In the genomic region with DNA sequence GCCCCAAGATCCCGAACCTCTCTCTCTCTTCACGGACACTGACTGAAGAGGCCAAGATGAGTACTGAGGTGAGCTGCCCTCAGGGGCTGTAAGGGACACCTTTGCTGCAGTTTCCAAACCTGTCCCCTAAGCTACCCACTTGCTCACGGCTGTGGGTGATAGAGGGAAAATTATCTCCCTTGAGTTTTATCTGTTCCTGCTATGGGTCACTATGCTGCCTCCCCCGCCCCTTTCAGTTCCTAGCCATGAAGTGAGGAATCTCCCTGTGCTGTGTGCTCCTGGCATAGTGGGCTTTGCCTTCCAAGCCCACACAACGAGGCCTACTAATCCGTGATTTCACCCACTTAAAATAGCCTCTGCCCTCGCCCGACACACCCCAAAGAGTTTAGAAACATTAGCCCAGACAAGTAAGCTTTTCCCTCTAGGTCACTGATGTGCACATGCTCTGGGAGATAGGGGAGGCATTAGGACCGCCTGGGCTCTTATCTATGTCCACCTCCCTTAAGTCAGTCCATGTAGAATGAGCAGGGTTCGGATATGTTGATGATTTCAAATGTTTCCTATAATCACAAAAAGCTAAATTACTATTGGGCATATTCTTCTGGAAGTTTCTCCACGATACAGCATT, we compare ENCODE assay signal across 12 mouse cellular contexts. TPM values are rescaled to one million over a fixed set of nuclear protein-coding genes. Genes with fewer than 3 reads are reported as not detected.
DNase-seq lines count a peak whose midpoint lies in the region; ATAC-seq and TF ChIP-seq lines count a peak whose summit lies in the region.
"Had no signal": no experiment of that assay in that cellular context is flagged by ENCODE, and none has a peak within 500 bp of the region (broad histone marks: within the 10 kb centered on the region; RNA-seq: fewer than 3 reads in every experiment).

No protein-coding gene starts in this region.

- peak overlapping the region; percentile 59 for H3K4me3 ChIP-seq in bone marrow macrophage, adult 2 months (ENCODE audit: insufficient read depth, low read length)
- H3K4me3 ChIP-seq in liver, postnatal 0 days (ENCODE audit: low read depth, low read length) = no peak overlapping the region
- no peak overlapping the region for H3K4me3 ChIP-seq in forebrain, postnatal 0 days (ENCODE audit: low read depth, low read length)
- H3K4me3 ChIP-seq: hindbrain, embryonic 15.5 days; midbrain, embryonic 15.5 days had no signal

- 0 out of 2 replicates have a peak, but pooled peaks have one; percentile 2 for ATAC-seq in granulocyte monocyte progenitor cell, adult 5-6 weeks (replicated peaks; ENCODE audit: poor library complexity, severe bottlenecking)
- peak; percentile 83 for ATAC-seq in liver, postnatal 0 days
- ATAC-seq in forebrain, postnatal 0 days = no peak
- ATAC-seq: midbrain, embryonic 15.5 days had no signal

- no peak for TF ChIP-seq POLR2A in bone marrow macrophage, adult 2 months (IDR thresholded peaks at IDR 0.05; ENCODE audit: borderline replicate concordance, low read depth, low read length)

- no peak for TF ChIP-seq CTCF in bone marrow macrophage, adult 2 months (IDR thresholded peaks at IDR 0.05; ENCODE audit: low read depth, low read length)
- no peak for TF ChIP-seq CTCF in liver, postnatal 0 days (IDR thresholded peaks at IDR 0.05; ENCODE audit: low read depth)
- TF ChIP-seq CTCF in forebrain, postnatal 0 days (IDR thresholded peaks at IDR 0.05; ENCODE audit: low read depth) = no peak

- H3K36me3 ChIP-seq in liver, postnatal 0 days (replicated peaks; ENCODE audit: insufficient read depth, low read length) = no peaks in the 10 kb centered on the region
- H3K36me3 ChIP-seq in forebrain, postnatal 0 days (ENCODE audit: insufficient read depth) = no peaks in the 10 kb centered on the region
- H3K36me3 ChIP-seq: midbrain, embryonic 15.5 days had no signal

- no peaks in the 10 kb centered on the region for H3K27me3 ChIP-seq in liver, postnatal 0 days (ENCODE audit: insufficient read depth, low read length)
- no peaks in the 10 kb centered on the region for H3K27me3 ChIP-seq in forebrain, postnatal 0 days (ENCODE audit: insufficient read depth, low read length)
- H3K27me3 ChIP-seq: hindbrain, embryonic 15.5 days; midbrain, embryonic 15.5 days had no signal

- peaks cover 54% of the 10 kb centered on the region for H3K4me1 ChIP-seq in bone marrow macrophage, adult 2 months (ENCODE audit: control insufficient read depth, insufficient read depth, low read length)
- H3K4me1 ChIP-seq in liver, postnatal 0 days (ENCODE audit: insufficient read depth) = peaks cover 17% of the 10 kb centered on the region
- no peaks in the 10 kb centered on the region for H3K4me1 ChIP-seq in forebrain, postnatal 0 days (ENCODE audit: insufficient read depth)
- H3K4me1 ChIP-seq: hindbrain, embryonic 15.5 days; midbrain, embryonic 15.5 days had no signal

- 69% methylated on average over 11 of the region's 11 CpGs for WGBS in liver, postnatal 0 days (ENCODE audit: insufficient replicate concordance)
- 92% methylated on average over 11 of the region's 11 CpGs for WGBS in forebrain, postnatal 0 days

- TF ChIP-seq EP300 in liver, postnatal 0 days (IDR thresholded peaks at IDR 0.05; ENCODE audit: low read depth) = no peak; the same call in 1 of the 2 replicates

- no peaks in the 10 kb centered on the region for H3K9me3 ChIP-seq in liver, postnatal 0 days (ENCODE audit: low read length)
- H3K9me3 ChIP-seq in forebrain, postnatal 0 days (ENCODE audit: low read length) = no peaks in the 10 kb centered on the region
- H3K9me3 ChIP-seq: hindbrain, embryonic 15.5 days; midbrain, embryonic 15.5 days had no signal

- DNase-seq in kidney, adult 9 months = peak; percentile 24
- no peak for DNase-seq in kidney, adult 8-10 months
- DNase-seq in liver, postnatal 0 days = no peak
- DNase-seq in cerebellum, adult 9-11 months = no peak
- DNase-seq in forebrain, postnatal 0 days = no peak
- DNase-seq in thymus, postnatal 0 days (ENCODE audit: low spot score) = no peak
- DNase-seq: B cell, adult 2 months; cerebellum, postnatal 10 days had no signal

- H3K4me2 ChIP-seq in liver, postnatal 0 days (ENCODE audit: low read depth, low read length) = peak overlapping the region; percentile 47
- no peak overlapping the region for H3K4me2 ChIP-seq in forebrain, postnatal 0 days (ENCODE audit: low read depth)
- H3K4me2 ChIP-seq: hindbrain, embryonic 15.5 days; midbrain, embryonic 15.5 days had no signal

- no peak overlapping the region for H3K9ac ChIP-seq in liver, postnatal 0 days (replicated peaks)
- H3K9ac ChIP-seq in forebrain, postnatal 0 days = no peak overlapping the region
- H3K9ac ChIP-seq: hindbrain, embryonic 15.5 days; midbrain, embryonic 15.5 days had no signal

- peak overlapping the region; percentile 99 for H3K27ac ChIP-seq in bone marrow macrophage, adult 2 months (ENCODE audit: insufficient read depth, low read depth, low read length)
- peak overlapping the region; percentile 67 for H3K27ac ChIP-seq in liver, postnatal 0 days (ENCODE audit: low read depth)
- H3K27ac ChIP-seq in forebrain, postnatal 0 days (ENCODE audit: low read depth, low read length) = no peak overlapping the region
- H3K27ac ChIP-seq: hindbrain, embryonic 15.5 days; midbrain, embryonic 15.5 days had no signal

RNA-seq across cellular contexts. Expression of gene Blvra, which starts 10.2 kb away (rescaled TPM):
- polyA plus RNA-seq in bone marrow macrophage, adult 2 months (2012; ENCODE audit: insufficient read depth, insufficient read length, missing spikeins) = 215 and 227 TPM in 2 replicates
- 41.2 and 51.4 TPM in 2 replicates for total RNA-seq in granulocyte monocyte progenitor cell, adult 5-6 weeks (2014; fragmentation: Nextera tagmentation)
- total RNA-seq in granulocyte monocyte progenitor cell, adult 5-6 weeks (2017) = 30.5 and 34.9 TPM in 2 replicates
- polyA plus RNA-seq in liver, postnatal 0 days (2015; fragmentation: Nextera tagmentation; extraction: Ambion mirVana) = 41.8 and 41.9 TPM in 2 replicates
- total RNA-seq in forebrain, postnatal 0 days (2014; rRNA removed) = 13.8 and 20.7 TPM in 2 replicates
- polyA plus RNA-seq in forebrain, postnatal 0 days (2015; fragmentation: Nextera tagmentation; extraction: Ambion mirVana) = 29.4 and 32.6 TPM in 2 replicates
- 68.9 and 69.1 TPM in 2 replicates for polyA plus RNA-seq in thymus, postnatal 0 days (2015; fragmentation: Nextera tagmentation; extraction: Ambion mirVana)

RNA-seq across cellular contexts. Expression of gene Ncaph, which starts 53.0 kb away (rescaled TPM):
- 32.5 and 33.3 TPM in 2 replicates for polyA plus RNA-seq in bone marrow macrophage, adult 2 months (2012; ENCODE audit: insufficient read depth, insufficient read length, missing spikeins)
- 39.1 and 52.5 TPM in 2 replicates for total RNA-seq in granulocyte monocyte progenitor cell, adult 5-6 weeks (2014; fragmentation: Nextera tagmentation)
- 49.6 and 61.3 TPM in 2 replicates for total RNA-seq in granulocyte monocyte progenitor cell, adult 5-6 weeks (2017)
- 21.5 and 23.4 TPM in 2 replicates for polyA plus RNA-seq in liver, postnatal 0 days (2015; fragmentation: Nextera tagmentation; extraction: Ambion mirVana)
- 8.0 and 10.9 TPM in 2 replicates for total RNA-seq in forebrain, postnatal 0 days (2014; rRNA removed)
- 10.8 and 11.0 TPM in 2 replicates for polyA plus RNA-seq in forebrain, postnatal 0 days (2015; fragmentation: Nextera tagmentation; extraction: Ambion mirVana)
- 76.4 and 80.7 TPM in 2 replicates for polyA plus RNA-seq in thymus, postnatal 0 days (2015; fragmentation: Nextera tagmentation; extraction: Ambion mirVana)
